Mouse (Mus musculus): ENCODE measurements at regions not wholly inside any gene's neighbourhood (a gene's known extent, or its start where the extent isn't known, plus 50 kb on each side); places are given as distances from the start of the nearest gene placed in this dataset.

DNA sequence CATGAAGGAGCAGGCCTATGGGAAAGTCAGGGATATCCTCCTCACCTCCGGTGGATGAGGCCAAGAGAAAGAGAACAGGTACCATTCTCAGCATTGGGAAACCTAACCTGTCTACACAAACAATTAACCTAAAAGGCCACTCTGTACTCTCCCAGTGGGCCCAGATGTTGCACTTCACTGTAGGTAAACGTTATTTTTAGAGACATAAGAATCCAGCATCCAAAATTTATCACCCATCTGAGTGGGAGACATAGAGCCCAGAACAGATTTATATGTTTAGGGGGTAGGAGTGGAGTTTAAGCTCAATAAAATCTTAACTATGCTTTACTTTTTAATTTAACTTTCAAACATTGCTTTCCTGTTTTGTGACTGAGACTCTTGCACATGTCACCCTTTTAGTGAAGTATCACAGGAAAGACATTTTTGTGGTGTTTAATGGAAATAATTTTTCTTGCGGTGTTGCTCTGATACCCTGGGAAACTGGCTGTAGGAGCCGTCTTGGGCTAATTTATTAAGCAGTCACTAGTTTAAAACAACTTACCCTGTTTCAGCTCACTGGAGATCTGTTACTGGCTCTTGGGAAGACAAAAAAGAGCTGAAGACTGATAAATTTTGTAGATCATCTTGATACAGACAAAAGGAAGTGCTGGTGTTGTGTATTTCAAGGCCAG is 123.9 kb upstream of the Bmp4 start:
- no peak for DNase-seq (ENCODE audit: low read depth in 1 of 2, low spot score in 2 of 2)
- TF ChIP-seq POLR2A (IDR thresholded peaks at IDR 0.05; ENCODE audit: low read depth, low read length) (no peak), CTCF (IDR thresholded peaks at IDR 0.05; ENCODE audit: extremely low read depth, insufficient read depth, insufficient read length, insufficient replicate concordance) (no peak)
- Histone ChIP-seq H3K36me3 (ENCODE audit: control insufficient read depth, insufficient read depth, low read length) (no peaks in the 10 kb centered on the region), H3K27ac (ENCODE audit: insufficient read depth, low read length) (no peak overlapping the region), H3K4me3 (ENCODE audit: extremely low read depth, insufficient read depth, insufficient read length) (no peak overlapping the region), H3K4me1 (ENCODE audit: control insufficient read depth, insufficient read depth, insufficient read length) (no peaks in the 10 kb centered on the region), H3K27me3 (ENCODE audit: control insufficient read depth, insufficient read depth, low read length) (no peaks in the 10 kb centered on the region)
- 83% methylated on average over 4 of the region's 4 CpGs for WGBS

DNA sequence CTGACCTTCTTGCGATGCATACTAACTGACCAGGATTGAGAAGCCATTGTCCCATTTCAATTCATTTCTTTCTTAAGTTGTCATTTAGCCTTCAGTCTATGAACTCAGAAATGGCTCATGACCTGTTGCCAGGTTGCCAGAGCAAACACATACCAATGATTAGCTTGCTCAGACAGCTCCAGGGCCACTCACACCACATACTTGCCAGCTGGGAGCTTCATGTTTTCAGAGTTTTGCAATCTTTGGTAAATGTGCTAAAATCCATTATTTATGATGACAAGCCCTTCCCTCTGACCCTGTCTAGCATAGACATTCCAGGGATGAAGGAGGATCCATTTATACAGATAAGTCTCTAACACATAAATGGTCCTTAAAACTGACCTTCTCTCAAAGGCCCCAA is 121.6 kb upstream of the Bmp4 start:
- no peak for TF ChIP-seq POLR2A (IDR thresholded peaks at IDR 0.05; ENCODE audit: low read depth, low read length)
- TF ChIP-seq CTCF (IDR thresholded peaks at IDR 0.05; ENCODE audit: extremely low read depth, insufficient read depth, insufficient read length, insufficient replicate concordance) = no peak
- 100% methylated on average over 1 of the region's 1 CpGs for WGBS
- no peak for DNase-seq (ENCODE audit: low read depth in 1 of 2, low spot score in 2 of 2)
- H3K36me3 ChIP-seq (ENCODE audit: control insufficient read depth, insufficient read depth, low read length) = no peaks in the 10 kb centered on the region
- H3K27me3 ChIP-seq (ENCODE audit: control insufficient read depth, insufficient read depth, low read length) = no peaks in the 10 kb centered on the region
- no peak overlapping the region for H3K27ac ChIP-seq (ENCODE audit: insufficient read depth, low read length)
- no peaks in the 10 kb centered on the region for H3K4me1 ChIP-seq (ENCODE audit: control insufficient read depth, insufficient read depth, insufficient read length)
- H3K4me3 ChIP-seq (ENCODE audit: extremely low read depth, insufficient read depth, insufficient read length) = no peak overlapping the region

DNA sequence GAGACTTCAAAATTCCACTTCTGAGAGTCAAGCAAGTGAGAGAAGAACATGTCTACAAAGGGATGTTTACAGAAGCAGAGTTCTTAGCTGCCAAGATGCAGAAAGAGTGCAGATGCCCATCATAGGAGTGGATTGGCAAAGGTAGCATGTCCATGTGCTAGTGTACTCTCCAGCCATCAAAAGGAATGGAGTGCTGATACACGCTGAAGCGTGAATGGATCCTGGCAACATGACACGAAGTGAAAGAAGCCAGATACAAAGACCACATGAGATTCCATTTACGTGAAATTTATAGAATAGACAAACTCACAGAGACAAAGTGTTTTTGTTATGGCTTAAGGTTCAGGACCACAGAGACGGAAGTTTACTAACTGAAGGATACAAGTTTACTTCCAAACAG is 118.4 kb upstream of the Bmp4 start:
- Histone ChIP-seq H3K4me3 (ENCODE audit: extremely low read depth, insufficient read depth, insufficient read length) (no peak overlapping the region), H3K27ac (ENCODE audit: insufficient read depth, low read length) (no peak overlapping the region), H3K4me1 (ENCODE audit: control insufficient read depth, insufficient read depth, insufficient read length) (no peaks in the 10 kb centered on the region), H3K27me3 (ENCODE audit: control insufficient read depth, insufficient read depth, low read length) (no peaks in the 10 kb centered on the region), H3K36me3 (ENCODE audit: control insufficient read depth, insufficient read depth, low read length) (no peaks in the 10 kb centered on the region)
- TF ChIP-seq CTCF (IDR thresholded peaks at IDR 0.05; ENCODE audit: extremely low read depth, insufficient read depth, insufficient read length, insufficient replicate concordance) = no peak
- TF ChIP-seq POLR2A (IDR thresholded peaks at IDR 0.05; ENCODE audit: low read depth, low read length) = no peak
- 90% methylated on average over 5 of the region's 5 CpGs for WGBS
- no peak for DNase-seq (ENCODE audit: low read depth in 1 of 2, low spot score in 2 of 2)

DNA sequence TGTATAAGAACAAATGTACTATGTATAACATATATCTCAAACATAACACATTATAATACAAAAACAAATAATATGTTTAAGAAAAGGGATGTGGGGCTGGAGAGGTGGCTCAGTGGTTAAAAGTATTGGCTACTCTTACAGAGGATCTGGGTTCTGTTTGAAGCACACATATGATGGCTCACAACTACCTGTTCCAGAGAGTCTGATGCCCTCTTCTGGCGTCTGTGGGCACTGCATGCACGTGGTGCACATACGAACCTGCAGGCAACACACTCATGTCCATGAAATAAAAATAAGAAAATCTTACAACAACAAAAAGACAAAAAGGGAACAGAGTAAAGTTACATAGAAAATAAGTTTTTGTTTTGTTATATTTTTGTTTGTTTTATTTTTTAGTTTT is 114.8 kb upstream of the Bmp4 start:
- Histone ChIP-seq H3K36me3 (ENCODE audit: control insufficient read depth, insufficient read depth, low read length) (no peaks in the 10 kb centered on the region), H3K4me3 (ENCODE audit: extremely low read depth, insufficient read depth, insufficient read length) (no peak overlapping the region), H3K27ac (ENCODE audit: insufficient read depth, low read length) (no peak overlapping the region), H3K27me3 (ENCODE audit: control insufficient read depth, insufficient read depth, low read length) (no peaks in the 10 kb centered on the region), H3K4me1 (ENCODE audit: control insufficient read depth, insufficient read depth, insufficient read length) (no peaks in the 10 kb centered on the region)
- TF ChIP-seq POLR2A (IDR thresholded peaks at IDR 0.05; ENCODE audit: low read depth, low read length) = no peak
- TF ChIP-seq CTCF (IDR thresholded peaks at IDR 0.05; ENCODE audit: extremely low read depth, insufficient read depth, insufficient read length, insufficient replicate concordance) = no peak
- no peak for DNase-seq (ENCODE audit: low read depth in 1 of 2, low spot score in 2 of 2)
- WGBS = 80% methylated on average over 3 of the region's 3 CpGs

DNA sequence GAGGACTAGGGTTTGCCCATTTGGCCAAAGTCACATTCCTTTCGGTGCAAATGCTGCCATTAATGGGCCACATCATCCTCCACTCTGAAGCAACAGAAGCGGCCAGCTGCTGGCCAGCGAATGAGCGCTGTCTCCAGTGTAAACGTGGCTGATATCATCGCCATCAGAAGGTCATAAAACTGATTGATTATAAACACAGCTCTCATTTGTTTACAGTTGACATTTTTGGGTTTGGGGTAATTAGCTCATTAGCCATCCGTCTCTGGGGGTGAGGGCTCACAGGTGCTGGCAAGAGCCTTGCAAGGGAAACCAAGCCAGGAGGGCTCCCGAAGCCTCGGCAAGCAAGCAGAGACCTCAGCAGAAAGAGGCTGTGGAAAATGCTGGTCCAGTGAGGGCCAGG is 101.1 kb upstream of the Bmp4 start:
- Histone ChIP-seq H3K36me3 (ENCODE audit: control insufficient read depth, insufficient read depth, low read length) (no peaks in the 10 kb centered on the region), H3K4me1 (ENCODE audit: control insufficient read depth, insufficient read depth, insufficient read length) (no peaks in the 10 kb centered on the region), H3K27me3 (ENCODE audit: control insufficient read depth, insufficient read depth, low read length) (no peaks in the 10 kb centered on the region), H3K27ac (ENCODE audit: insufficient read depth, low read length) (no peak overlapping the region), H3K4me3 (ENCODE audit: extremely low read depth, insufficient read depth, insufficient read length) (no peak overlapping the region)
- 54% methylated on average over 9 of the region's 9 CpGs for WGBS
- DNase-seq (ENCODE audit: low read depth in 1 of 2, low spot score in 2 of 2) = no peak
- no peak for TF ChIP-seq CTCF (IDR thresholded peaks at IDR 0.05; ENCODE audit: extremely low read depth, insufficient read depth, insufficient read length, insufficient replicate concordance)
- no peak for TF ChIP-seq POLR2A (IDR thresholded peaks at IDR 0.05; ENCODE audit: low read depth, low read length)

DNA sequence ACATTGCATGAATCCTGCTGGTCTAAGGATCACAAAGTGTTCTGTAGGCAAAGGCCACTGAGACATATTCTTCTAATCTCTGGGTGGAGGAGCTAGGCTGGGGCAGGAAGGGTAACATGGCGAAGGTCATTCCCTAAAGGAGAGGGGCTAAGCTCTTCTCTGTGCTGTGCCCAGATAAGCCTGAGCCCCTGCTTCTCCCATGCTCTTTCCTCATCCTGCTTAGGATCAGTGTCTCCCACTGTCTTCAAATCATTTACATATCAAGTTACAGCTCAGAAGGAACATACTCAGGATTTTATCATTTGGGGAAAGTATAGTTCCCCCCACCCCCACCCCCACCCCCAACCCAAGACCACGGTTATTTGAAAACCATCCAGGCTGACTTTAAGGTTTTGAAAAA is 100.7 kb upstream of the Bmp4 start:
- H3K4me3 ChIP-seq (ENCODE audit: extremely low read depth, insufficient read depth, insufficient read length) = no peak overlapping the region
- no peak overlapping the region for H3K27ac ChIP-seq (ENCODE audit: insufficient read depth, low read length)
- no peak for DNase-seq (ENCODE audit: low read depth in 1 of 2, low spot score in 2 of 2)
- no peaks in the 10 kb centered on the region for H3K4me1 ChIP-seq (ENCODE audit: control insufficient read depth, insufficient read depth, insufficient read length)
- H3K27me3 ChIP-seq (ENCODE audit: control insufficient read depth, insufficient read depth, low read length) = no peaks in the 10 kb centered on the region
- no peak for TF ChIP-seq CTCF (IDR thresholded peaks at IDR 0.05; ENCODE audit: extremely low read depth, insufficient read depth, insufficient read length, insufficient replicate concordance)
- no peak for TF ChIP-seq POLR2A (IDR thresholded peaks at IDR 0.05; ENCODE audit: low read depth, low read length)
- WGBS = 60% methylated on average over 2 of the region's 2 CpGs
- H3K36me3 ChIP-seq (ENCODE audit: control insufficient read depth, insufficient read depth, low read length) = no peaks in the 10 kb centered on the region

DNA sequence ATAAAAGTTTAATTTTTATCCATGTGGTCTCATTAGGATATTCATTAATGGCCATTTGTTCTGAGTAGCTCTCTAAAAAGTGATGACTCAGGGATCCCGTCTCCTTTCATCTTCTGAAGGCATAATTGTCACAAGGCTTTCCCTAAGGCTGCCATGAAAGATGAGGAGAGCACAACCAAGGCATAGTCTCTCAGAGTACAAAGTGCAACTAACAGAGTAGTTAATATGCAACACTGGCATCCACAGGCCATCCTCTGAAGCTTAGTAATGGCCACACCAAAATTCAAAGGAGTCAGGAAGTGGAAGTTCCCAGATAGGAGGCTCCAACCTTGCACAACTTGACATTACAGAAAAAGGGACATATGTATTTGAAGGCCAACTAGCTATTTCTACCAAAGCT is 97.1 kb upstream of the Bmp4 start:
- no peak overlapping the region for H3K4me3 ChIP-seq (ENCODE audit: extremely low read depth, insufficient read depth, insufficient read length)
- no peaks in the 10 kb centered on the region for H3K27me3 ChIP-seq (ENCODE audit: control insufficient read depth, insufficient read depth, low read length)
- H3K4me1 ChIP-seq (ENCODE audit: control insufficient read depth, insufficient read depth, insufficient read length) = no peaks in the 10 kb centered on the region
- H3K27ac ChIP-seq (ENCODE audit: insufficient read depth, low read length) = no peak overlapping the region
- no peaks in the 10 kb centered on the region for H3K36me3 ChIP-seq (ENCODE audit: control insufficient read depth, insufficient read depth, low read length)
- no peak for DNase-seq (ENCODE audit: low read depth in 1 of 2, low spot score in 2 of 2)
- 90% methylated on average over 1 of the region's 1 CpGs for WGBS
- TF ChIP-seq POLR2A (IDR thresholded peaks at IDR 0.05; ENCODE audit: low read depth, low read length) (no peak), CTCF (IDR thresholded peaks at IDR 0.05; ENCODE audit: extremely low read depth, insufficient read depth, insufficient read length, insufficient replicate concordance) (no peak)

All from spleen, adult 2 months (tissue).